Mouse (Mus musculus): ENCODE measurements around the gene Cdc6. TPM values are rescaled to one million over a fixed set of nuclear protein-coding genes. Genes with fewer than 3 reads are reported as not detected.
"Not testable (repeated sequence)": the region's sequence is repeated elsewhere in the genome, so short reads cannot be mapped to it uniquely, and the experiment has no call there.

Cdc6 gene
- total RNA-seq, 2 experiments from 2014 or later: 0.89 to 1.5 TPM

DNA sequence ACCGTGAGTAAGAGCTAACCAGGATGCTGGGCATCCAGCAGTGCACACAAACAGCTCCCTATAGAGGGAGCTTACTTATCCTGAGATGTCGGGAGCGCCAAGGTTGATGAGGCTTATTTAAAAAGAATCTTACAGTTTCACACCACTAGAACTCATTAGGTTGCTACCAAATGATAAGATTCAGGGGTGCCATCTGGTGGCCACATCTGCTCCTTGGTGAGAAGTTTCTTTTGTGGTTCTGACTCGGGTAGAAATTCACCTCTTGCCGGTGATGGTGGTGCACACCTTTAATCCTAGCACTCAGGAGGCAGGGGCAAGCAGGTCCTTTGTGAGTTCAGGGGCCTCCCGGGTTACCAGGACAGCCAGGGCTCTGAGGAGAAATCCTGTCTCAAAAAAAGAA lies 2.1 kb downstream of the Cdc6 start:
- DNase-seq: peak; percentile 61 to 70

DNA sequence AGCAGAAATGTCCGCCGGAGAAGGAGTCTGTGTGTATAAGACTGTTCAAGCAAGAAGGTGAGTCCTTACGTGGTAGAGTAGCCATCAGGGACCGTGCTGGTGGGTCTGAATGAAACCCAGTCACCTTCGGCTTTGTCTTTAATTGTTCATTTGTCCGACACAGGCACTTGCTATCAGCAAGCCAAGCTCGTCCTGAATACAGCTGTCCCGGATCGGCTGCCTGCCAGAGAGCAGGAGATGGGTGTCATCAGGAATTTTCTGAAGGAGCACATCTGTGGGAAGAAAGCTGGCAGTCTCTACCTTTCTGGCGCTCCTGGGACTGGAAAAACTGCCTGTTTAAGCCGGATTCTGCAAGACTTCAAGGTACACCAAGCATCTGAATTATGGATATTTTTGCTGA lies 2.8 kb downstream of the Cdc6 start:
- DNase-seq: no peak

DNA sequence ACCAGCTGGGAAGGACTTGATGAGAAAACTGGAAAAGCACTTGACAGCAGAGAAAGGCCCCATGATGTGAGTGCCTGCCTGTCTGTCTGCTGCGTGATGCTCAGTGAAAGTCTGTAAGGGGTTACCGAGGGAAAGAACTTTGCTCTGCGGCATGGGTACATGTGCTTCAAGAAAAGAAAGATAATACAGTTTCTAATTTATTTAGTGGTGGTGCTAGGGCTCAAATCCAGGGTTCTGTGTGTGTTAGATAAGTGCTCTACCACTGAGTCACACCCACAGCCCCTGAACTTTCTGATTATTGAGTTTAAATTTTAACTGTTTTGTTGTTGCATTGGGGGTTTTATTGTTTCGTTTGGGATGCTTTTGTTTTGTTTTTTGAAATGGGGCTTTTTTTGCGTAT lies 3.9 kb downstream of the Cdc6 start:
- no peak for DNase-seq

DNA sequence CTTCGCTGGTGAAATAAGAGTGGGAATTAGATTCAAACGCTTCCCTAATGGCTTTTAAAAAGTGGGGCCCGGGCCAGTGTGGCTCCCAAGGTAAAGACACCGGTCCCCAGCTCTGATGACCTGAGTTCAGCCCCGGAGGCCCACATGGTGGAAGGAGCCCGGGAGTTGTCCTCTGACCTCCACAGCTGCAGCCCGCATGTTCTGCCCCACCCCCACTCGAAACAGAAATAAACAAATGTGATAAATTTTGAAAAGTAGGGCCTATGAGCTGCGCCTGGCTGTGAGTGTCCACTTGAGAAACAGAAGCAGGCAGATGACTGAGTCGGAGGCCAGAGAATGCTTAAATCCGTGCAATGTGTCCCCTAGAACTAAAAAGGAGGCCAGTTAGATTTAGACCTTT lies 6.6 kb downstream of the Cdc6 start:
- DNase-seq: no peak

DNA sequence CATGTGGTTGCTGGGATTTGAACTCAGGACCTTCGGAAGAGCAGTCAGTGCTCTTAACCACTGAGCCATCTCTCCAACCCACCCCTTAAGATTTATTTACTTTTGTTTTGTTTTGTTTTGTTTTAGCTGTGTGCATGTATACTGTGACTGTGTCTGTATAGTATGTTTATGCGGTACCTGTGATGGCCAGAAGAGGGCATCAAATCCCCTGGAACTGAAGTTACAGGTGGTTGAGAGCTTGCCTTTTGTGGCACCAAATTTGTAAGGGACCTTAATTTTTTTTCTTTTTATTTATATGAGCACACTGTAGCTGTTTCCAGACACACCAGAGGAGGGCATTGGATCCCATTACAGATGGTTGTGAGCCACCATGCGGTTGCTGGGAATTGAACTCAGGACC lies 8.8 kb downstream of the Cdc6 start:
- DNase-seq: not testable (repeated sequence)

DNA sequence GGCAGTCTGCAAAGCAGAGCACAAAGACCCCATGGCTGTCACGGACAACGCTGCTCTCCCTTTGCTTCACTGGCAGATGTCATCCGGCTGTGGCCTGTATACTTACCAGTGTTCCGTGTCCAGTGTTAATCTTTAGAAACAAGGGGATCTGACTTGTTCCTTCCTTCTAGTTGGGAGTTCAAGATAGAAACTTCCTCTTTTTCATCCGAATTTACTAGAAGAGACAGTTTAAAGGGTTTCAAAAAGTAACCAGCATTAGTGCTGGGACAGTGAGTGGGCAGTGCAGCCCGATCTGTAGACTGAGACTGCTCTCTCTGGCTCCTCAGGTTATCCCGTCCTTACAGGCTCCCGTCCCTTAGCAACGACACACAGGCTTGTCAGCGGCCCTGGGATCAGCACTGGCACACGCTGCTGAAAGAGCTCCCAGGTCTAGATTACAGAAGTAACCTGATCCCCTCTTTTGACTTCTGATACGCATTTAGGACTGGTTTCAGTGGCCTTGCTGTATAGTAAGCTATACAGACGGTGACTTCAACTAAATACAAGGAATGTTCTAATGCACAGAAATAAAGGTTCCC lies 9.9 kb downstream of the Cdc6 start:
- DNase-seq: no peak

DNA sequence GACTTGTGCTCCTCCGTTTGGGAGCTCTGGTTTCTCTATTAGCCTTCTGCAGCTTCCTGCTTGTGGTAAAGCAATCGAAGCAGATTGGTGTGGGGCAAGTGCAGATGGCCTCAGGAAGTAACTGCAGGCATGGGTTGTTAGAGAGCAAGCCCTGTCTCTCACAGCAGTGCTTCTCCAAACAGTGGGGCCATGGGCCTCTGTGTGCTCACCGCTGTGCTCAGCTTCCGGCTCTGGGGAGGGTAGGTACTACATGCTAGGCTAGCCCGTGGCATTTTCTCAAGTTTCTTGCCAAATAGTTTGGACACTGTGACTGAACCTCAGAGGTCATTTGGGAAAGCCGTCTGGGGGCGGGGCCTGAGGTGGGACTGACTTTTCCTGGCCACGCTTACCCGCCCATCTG lies 10.6 kb downstream of the Cdc6 start:
- DNase-seq: peak; percentile 54 to 63

DNA sequence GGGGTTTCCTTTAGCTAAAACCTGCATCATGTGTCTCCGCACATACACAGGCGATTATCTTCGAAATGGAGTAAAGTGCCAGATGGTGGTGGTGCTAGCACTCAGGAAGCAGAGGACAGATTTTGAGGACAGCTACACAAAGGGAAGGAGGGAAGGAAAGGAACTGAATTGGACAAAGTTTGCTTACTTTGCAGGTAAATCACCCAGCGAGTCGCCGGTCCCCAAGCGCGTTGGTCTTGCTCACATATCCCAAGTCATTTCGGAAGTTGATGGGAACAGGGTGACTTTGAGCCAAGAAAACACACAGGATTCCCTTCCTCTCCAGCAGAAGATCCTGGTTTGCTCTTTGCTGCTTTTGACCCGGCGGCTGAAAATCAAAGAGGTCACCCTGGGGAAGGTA lies 11.4 kb downstream of the Cdc6 start:
- DNase-seq: no peak

DNA sequence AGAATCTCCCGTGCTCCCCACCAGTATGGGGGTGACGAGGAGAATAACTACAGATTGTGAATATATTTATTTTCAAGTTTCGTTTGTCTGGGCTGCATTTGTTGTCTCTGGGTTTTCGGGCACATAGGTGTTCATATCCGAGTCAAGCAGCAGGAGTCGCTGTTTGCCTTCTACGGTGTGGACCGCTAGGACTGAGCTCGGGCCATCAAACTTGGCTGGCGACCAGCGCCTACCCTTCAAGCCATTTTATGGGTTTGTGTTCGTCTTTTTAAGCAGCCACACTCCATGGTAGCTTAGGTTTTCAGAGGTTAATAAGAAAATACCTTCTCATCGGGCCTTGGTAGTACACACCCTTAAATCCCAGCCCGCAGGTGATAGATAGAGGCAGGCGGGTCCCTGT lies 14.2 kb downstream of the Cdc6 start:
- DNase-seq: peak in 1 of 2 experiments; percentile 61

DNA sequence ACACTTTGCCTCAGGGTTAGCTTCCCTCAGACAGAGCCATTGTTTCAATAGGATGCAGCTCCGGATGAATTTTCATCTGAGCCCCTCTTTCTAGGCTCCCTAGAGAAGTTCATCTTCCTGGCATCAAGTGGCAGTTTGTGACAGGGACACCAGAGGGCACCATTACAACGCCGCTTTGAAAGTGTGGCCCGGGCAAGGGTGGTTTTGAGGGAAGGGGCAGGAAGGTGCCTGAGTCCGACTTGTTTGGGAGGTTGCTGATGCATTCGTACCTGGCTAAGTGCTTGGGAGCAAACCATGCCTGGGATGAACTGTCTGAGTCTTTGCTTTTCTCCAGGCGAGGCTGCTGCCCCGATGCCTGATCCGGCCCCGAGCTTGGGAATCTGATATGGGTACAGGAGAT lies 14.7 kb downstream of the Cdc6 start:
- peak; percentile 57 to 66 for DNase-seq

DNA sequence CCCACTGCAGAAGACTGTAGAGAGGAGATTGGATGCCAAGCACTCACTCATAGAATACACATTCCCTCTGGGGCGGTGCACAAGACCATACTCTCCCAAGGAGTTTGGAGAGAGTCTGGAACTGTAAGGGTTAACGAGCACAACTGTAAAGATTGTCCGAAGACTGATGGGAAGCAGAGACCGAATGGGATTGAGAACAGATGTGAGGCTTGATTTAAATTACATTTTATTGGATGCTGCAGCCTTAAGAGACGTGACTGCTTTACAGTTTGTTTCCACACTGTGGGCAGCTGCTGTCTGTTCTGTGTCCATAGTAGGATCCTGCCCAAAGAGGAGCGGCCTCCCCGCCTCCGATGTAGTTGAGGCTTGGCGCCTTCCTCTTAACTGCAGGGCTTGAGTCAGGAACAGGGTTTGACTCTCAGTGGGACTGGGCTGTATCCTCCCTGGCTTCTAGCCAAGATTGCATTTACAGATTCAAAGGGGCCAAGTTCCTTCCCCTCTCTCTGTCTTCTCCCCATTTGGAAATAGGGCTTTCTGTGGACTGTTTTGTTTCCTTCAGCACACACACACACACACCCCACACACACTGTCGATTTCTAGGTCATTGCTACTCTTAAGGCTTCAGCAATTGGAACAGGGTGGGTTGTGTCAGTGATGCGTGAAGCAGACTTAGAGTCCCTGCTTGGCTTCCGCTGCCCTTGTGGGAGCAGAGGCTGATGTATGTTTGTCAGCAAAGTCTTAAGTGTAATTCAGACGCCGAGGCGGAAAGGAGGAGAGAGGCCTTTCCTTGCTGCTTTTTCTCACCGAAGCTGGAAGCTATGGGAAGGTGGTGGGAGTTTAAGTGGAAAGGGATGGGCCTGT lies 15.5 kb downstream of the Cdc6 start:
- not testable (repeated sequence) for DNase-seq

DNA sequence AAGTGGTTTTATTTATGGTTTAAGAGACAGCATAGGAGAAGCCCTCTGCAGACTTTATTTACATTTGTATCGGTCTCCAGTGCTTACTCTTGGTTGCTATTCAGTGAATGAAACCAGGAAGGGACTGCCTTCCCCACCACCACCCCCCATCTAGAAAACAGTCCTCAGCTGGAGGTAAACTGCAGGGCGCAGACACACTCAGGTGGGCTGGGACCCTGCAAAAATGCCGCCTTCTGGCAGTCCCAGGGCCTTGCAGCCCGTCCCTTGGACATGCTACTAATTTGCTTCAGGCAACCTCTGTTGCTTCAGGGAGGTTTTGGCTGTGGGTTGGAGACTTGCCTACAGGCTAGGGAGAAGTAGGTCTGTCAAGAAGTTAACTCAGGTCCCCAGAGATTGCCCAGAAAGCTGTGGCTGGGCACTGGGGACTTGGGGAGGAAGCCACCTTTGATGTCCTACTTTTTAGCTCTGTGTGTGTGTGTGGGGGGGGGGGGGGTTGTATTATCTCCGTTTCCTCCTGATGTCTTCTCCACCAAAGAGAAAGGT lies 17.1 kb downstream of the Cdc6 start:
- DNase-seq: no peak

DNA sequence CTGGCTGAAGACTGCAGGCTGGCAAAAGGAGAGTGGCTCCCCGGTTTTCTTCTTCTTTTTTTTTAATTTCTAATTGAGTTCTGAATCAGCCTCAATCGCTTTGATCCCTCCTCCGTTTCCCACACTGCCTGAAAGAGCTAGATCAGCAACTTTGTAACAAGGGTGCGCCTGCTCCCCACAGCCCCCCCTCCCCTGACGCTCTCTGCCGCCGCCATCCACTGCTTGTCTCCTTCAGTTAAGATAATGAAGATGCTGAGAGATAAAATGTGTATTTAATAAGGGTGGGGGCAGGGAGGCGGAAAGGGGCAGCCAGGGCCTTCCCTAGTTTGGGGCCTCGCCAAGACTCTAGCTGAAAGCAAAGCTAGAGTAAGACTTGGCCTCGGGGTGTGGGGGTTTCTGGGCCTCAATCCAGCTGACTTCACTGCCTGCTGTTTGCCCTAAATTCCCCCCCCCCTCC lies 17.7 kb downstream of the Cdc6 start:
- DNase-seq: peak in 1 of 2 experiments; percentile 58

DNA sequence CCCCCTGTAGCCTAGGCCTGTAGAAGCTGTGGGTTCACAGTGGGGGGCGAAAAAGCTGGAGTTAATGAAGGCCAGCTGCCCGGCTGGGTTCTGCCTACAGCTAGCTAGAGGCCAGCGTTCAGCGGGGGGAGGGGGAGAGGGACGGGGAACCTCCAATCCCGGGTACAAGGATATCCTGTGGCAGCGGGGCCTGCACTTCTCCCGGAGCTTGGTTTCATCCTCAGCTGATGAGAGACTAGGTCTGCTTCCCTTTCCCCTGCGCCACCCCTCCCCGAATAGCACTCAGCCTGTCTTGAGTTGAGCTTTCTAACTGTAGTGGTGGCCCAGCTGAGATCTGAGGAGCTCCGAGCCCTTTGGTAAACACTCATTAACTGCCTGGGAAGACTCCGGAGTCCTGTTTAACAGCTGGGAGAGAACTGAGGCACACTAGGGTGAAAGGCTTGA lies 18.3 kb downstream of the Cdc6 start:
- peak in 1 of 2 experiments; percentile 46 for DNase-seq

DNA sequence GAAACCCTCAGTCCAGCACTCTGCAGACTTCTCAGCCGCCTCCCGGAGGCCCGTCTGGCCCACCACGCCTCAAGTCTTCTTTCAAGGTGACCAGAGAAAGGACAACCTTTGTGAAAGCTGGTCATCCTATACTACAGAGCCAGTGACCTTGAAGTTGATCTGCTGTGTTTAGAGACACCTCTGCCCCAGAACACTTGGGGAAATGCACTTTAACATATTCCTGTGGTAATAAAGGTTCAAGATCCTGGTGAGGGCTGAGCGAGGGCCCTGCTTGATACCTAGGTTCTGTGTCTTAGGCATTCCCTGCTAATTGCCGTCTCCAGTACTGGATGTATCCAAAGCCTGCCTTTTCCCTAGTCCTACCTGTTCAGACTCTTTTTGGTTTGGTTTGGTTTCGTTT lies 19.0 kb downstream of the Cdc6 start:
- no peak for DNase-seq

DNA sequence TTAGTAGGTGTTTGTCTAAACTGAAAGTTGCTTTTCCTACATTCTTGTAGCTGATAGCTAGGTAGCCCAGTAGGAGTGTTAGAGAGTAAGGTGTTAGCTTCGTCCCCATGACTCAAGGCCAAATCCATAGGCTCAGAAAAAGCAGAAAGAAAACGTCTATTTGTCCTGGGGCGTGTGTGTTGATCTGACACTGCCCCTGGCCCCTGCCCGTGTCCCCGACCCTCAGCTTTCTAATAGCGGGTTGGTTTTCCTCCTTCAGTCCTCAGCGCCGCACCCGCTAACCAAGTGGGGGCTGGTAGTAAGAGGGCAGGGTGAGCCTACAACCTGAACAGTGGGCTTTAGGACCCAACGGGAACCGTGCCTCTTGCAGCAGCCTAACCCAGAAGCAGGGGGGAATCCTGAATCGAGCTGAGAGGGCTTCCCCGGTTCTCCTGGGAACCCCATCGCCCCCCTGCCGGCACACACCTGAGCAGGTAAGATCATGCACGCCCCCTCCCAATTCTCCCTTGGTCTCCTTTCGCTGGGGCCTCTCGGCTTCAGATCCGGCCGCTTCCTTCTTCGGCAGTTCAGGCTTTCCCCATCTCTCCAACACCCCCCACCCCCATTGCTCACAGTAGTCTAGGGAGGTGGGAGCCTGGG lies 20.0 kb downstream of the Cdc6 start, which contains the start of gene Rara:
Rara (plus strand) TSS at position 381 of the 639 bp plus-strand sequence.
- peak in 1 of 2 experiments; percentile 53 for DNase-seq

DNA sequence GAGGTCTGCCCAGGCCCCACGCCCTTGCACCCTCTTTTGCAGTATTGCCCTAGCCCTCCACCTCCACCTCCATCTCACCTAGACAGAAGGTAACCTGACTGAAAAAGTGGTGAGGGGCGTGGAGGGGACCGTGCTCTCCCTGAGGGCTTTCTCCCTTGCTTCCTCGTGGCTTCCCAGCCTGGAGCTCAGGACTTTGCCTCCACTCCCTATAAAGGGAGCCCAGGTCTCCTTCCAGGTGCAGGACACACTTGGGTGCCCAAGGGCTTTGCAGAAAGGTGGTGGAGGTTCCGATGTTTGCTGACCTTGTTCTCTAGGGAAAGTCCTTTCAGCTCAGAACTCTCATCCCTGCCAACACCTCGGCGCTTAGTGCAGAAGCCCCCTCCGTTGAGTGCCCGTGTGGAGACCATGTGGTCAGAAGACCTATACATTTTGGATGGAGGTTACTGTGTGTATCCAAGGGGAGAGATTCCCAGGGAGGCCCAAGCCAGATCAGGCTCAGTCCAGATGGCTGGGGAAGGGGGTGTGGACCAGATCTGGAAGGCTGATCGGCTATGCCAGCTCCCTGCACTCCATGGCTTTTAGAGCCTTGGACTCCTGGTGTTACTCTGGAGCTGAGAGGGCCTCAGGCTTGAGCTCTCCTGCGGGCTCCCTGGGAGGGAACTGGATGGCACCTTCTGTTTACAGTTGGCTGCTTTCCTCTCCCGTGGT lies 20.7 kb downstream of the Cdc6 start:
- DNase-seq: no peak

DNA sequence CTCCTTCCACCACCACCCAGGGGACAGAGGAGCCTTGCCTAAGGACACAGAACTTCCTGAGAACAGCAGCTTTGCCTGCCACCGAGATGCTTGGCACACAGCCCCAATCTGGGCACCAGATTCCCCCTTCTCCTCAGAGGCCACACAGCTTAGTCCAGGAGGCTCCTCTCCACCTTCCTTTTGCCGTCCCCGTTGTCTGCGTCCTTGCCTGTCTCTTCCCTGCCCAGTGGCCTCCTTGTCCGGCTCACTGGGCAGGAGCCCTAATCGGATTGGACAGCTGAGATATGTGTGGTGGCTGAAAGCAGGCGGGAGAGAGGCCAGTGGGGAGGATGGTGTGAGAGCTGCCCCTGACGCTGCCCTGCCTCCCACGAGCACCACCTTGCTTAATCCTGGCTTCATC lies 21.9 kb downstream of the Cdc6 start:
- DNase-seq: peak in 1 of 2 experiments; percentile 27

DNA sequence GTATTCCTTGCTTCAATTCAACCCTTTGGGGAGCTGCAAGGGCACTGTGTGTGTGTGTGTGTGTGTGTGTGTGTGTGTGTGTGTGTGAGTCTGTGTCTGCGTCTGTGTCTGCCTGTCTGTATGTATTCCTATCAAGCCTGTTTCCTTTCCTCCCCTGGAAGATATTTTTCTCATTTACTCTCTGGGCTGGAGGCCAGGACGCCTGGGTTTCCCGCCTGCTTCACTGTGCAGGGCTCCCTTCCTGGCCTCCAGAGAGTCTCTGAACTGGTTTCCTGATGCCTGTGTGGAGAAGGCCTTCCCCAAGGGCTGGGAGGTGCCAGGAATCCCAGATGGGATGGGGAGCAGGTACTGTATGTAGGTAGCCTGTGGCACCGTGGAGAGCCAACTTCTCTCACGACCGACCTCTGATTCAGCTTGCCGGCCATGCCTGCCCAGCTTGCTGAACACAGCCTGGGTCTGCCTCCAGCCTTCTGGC lies 22.6 kb downstream of the Cdc6 start:
- no peak for DNase-seq

DNA sequence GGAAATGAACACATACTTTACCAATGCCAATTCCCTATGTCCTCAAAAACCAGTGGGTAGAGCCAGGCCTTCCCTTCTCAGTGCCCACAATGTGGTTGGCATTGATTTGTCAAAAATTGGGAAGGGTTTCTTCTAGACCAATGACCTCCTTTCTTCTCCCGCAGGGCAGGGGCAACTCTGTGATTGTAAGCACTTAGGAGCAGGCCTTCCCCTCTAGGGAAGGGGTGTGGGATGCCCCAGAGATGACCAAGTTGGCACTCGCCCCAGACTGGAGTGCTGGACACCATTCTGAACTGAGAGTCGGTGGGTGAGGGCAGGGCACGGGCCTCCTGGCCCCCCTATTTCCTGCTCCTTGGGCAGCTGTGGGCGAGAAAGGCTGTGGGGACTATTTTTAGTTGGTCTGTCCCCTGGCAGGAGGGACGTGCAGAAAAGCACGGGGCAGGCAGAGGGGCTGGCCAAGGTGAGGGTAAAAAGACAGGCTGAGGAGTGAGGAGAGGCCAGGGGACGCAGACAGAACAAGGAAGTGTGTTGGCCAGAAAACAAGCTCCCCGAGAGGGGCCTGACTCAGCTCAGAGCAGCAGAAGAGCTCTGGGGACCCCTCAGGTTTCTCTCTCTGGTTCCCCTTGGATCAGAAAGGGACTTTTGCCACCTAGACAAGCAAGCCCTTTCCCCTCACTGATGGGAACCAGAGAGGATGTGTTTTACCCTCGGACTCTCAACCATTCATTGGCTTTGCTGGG lies 23.3 kb downstream of the Cdc6 start:
- no peak for DNase-seq

All from adrenal gland, postnatal 36 days (tissue).